8 mouse cellular contexts compared by ENCODE assay signal in genomic region chr1:53784291-53784720, GRCm38 (mm10). TPM values are rescaled to one million over a fixed set of nuclear protein-coding genes. Genes with fewer than 3 reads are reported as not detected.
DNase-seq lines count a peak whose midpoint lies in the region; ATAC-seq and TF ChIP-seq lines count a peak whose summit lies in the region.

No protein-coding gene starts in this region.

- 0 out of 2 replicates have a peak, but pooled peaks have one; percentile 5 for ATAC-seq in cerebellum, adult (ENCODE audit: insufficient number of reproducible peaks, low FRiP score, low TSS enrichment)
- peak; percentile 10 for ATAC-seq in heart, embryonic 16.5 days (replicated peaks; ENCODE audit: extremely low read depth, insufficient read depth, low FRiP score)
- peak; percentile 11; the same call in 1 of the 2 replicates for ATAC-seq in limb, embryonic 12.5 days (ENCODE audit: insufficient number of reproducible peaks, insufficient read depth, low FRiP score, low TSS enrichment, low read depth)
- no peak for ATAC-seq in midbrain, embryonic 14.5 days (ENCODE audit: low FRiP score, low TSS enrichment)

- H3K9me3 ChIP-seq in ES-E14 (ENCODE audit: control insufficient read depth, insufficient read depth, low read depth, low read length), result no peaks in the 10 kb centered on the region
- H3K9me3 ChIP-seq in heart, embryonic 16.5 days (replicated peaks; ENCODE audit: control insufficient read depth, low read length), result no peaks in the 10 kb centered on the region
- H3K9me3 ChIP-seq in limb, embryonic 12.5 days, result no peaks in the 10 kb centered on the region
- no peaks in the 10 kb centered on the region for H3K9me3 ChIP-seq in midbrain, embryonic 14.5 days (ENCODE audit: control insufficient read depth, low read length)

- H3K27ac ChIP-seq in ES-E14 (ENCODE audit: insufficient read depth, low read depth, low read length, poor library complexity, severe bottlenecking), result no peak overlapping the region
- peak overlapping the region; percentile 90 for H3K27ac ChIP-seq in heart, embryonic 16.5 days (ENCODE audit: low read length)
- peak overlapping the region; percentile 86 for H3K27ac ChIP-seq in limb, embryonic 12.5 days
- no peak overlapping the region for H3K27ac ChIP-seq in midbrain, embryonic 14.5 days (replicated peaks; ENCODE audit: low read depth, low read length)
- H3K27ac ChIP-seq in thymus, adult 2 months (ENCODE audit: control insufficient read depth, insufficient read depth, low read length), result peak overlapping the region; percentile 72

- peak overlapping the region; percentile 92 for H3K9ac ChIP-seq in ES-E14 (ENCODE audit: insufficient read depth, low read depth, low read length, poor library complexity, severe bottlenecking)
- H3K9ac ChIP-seq in heart, embryonic 16.5 days (ENCODE audit: low read length), result peak overlapping the region; percentile 85
- peak overlapping the region; percentile 78 for H3K9ac ChIP-seq in limb, embryonic 12.5 days (replicated peaks)
- peak overlapping the region; percentile 59 for H3K9ac ChIP-seq in midbrain, embryonic 14.5 days (replicated peaks; ENCODE audit: low read length)

- WGBS in heart, embryonic 16.5 days, result under 1% methylated on average over 17 of the region's 17 CpGs
- WGBS in limb, embryonic 12.5 days, result under 1% methylated on average over 17 of the region's 17 CpGs
- under 1% methylated on average over 17 of the region's 17 CpGs for WGBS in midbrain, embryonic 14.5 days
- WGBS in thymus, adult 2 months, result under 1% methylated on average over 17 of the region's 17 CpGs

- H3K27me3 ChIP-seq in heart, embryonic 16.5 days (ENCODE audit: control insufficient read depth, insufficient read depth, low read length), result no peaks in the 10 kb centered on the region
- no peaks in the 10 kb centered on the region for H3K27me3 ChIP-seq in limb, embryonic 12.5 days
- no peaks in the 10 kb centered on the region for H3K27me3 ChIP-seq in midbrain, embryonic 14.5 days (ENCODE audit: control insufficient read depth, insufficient read depth, low read length)
- H3K27me3 ChIP-seq in thymus, adult 2 months (ENCODE audit: control insufficient read depth, insufficient read depth, low read length), result no peaks in the 10 kb centered on the region

- no peak for DNase-seq in cerebellum, adult 8-10 months
- peak; percentile 19 for DNase-seq in ES-E14 (ENCODE audit: low read depth, low spot score)
- peak; percentile 52 for DNase-seq in embryo, embryonic 11 days
- peak; percentile 46 for DNase-seq in midbrain, embryonic 14.5 days
- peak; percentile 44 for DNase-seq in thymus, adult 2 months

- H3K4me3 ChIP-seq in ES-E14 (ENCODE audit: insufficient read depth in 1 of 2, low read depth in 1 of 2, low read length in 2 of 2, poor library complexity in 1 of 2, severe bottlenecking in 1 of 2), result peak overlapping the region; percentile 77 to 90
- H3K4me3 ChIP-seq in heart, embryonic 16.5 days (ENCODE audit: low read length), result peak overlapping the region; percentile 68
- peak overlapping the region; percentile 85 for H3K4me3 ChIP-seq in limb, embryonic 12.5 days (replicated peaks)
- H3K4me3 ChIP-seq in midbrain, embryonic 14.5 days (replicated peaks; ENCODE audit: low read depth, low read length), result peak overlapping the region; percentile 68
- H3K4me3 ChIP-seq in thymus, adult 2 months (ENCODE audit: control insufficient read depth, insufficient read depth, low read length), result peak overlapping the region; percentile 98

- H3K36me3 ChIP-seq in ES-E14 (ENCODE audit: control insufficient read depth, insufficient read depth, low read length, poor library complexity, severe bottlenecking), result no peaks in the 10 kb centered on the region
- H3K36me3 ChIP-seq in heart, embryonic 16.5 days (ENCODE audit: control insufficient read depth, insufficient read depth), result no peaks in the 10 kb centered on the region
- no peaks in the 10 kb centered on the region for H3K36me3 ChIP-seq in limb, embryonic 12.5 days
- no peaks in the 10 kb centered on the region for H3K36me3 ChIP-seq in midbrain, embryonic 14.5 days (ENCODE audit: control insufficient read depth, insufficient read depth, low read length)
- no peaks in the 10 kb centered on the region for H3K36me3 ChIP-seq in thymus, adult 2 months (ENCODE audit: control insufficient read depth, insufficient read depth, low read length)

- in situ Hi-C loops in ES-E14 (cut with MboI; ENCODE audit: low sequenced_read_pairs in 2 of 2, unreplicated experiment in 2 of 2), result no loop called here

- peak overlapping the region; percentile 76 for H3K4me2 ChIP-seq in heart, embryonic 16.5 days (ENCODE audit: low read depth, low read length)
- peak overlapping the region; percentile 70 for H3K4me2 ChIP-seq in limb, embryonic 12.5 days
- peak overlapping the region; percentile 87 for H3K4me2 ChIP-seq in midbrain, embryonic 14.5 days (ENCODE audit: low read length)

- no peak for TF ChIP-seq CTCF in thymus, adult 2 months (IDR thresholded peaks at IDR 0.05; ENCODE audit: borderline replicate concordance, control insufficient read depth, extremely low read depth, insufficient read depth, low read length, poor library complexity)

- no peak for TF ChIP-seq POLR2A in thymus, adult 2 months (IDR thresholded peaks at IDR 0.05; ENCODE audit: control insufficient read depth, extremely low read depth, insufficient read depth, low read length, poor library complexity)

- H3K4me1 ChIP-seq in ES-E14 (ENCODE audit: control insufficient read depth in 2 of 2, insufficient read depth in 2 of 2, low read length in 2 of 2, poor library complexity in 1 of 2), result 0 out of 4 replicates have a peak, but pooled peaks cover 0 to 4% of the 10 kb centered on the region in 2 experiments
- H3K4me1 ChIP-seq in heart, embryonic 16.5 days (ENCODE audit: control insufficient read depth, insufficient read depth, low read length), result peaks cover 2% of the 10 kb centered on the region
- H3K4me1 ChIP-seq in limb, embryonic 12.5 days (replicated peaks), result no peaks in the 10 kb centered on the region
- H3K4me1 ChIP-seq in midbrain, embryonic 14.5 days (ENCODE audit: control insufficient read depth, insufficient read depth, low read length), result peaks cover 7% of the 10 kb centered on the region
- H3K4me1 ChIP-seq in thymus, adult 2 months (replicated peaks; ENCODE audit: control insufficient read depth, insufficient read depth, low read length), result no peaks in the 10 kb centered on the region; the same call in none of the 2 replicates

TF ChIP-seq in ES-E14, 5 proteins besides CTCF, POLR2A, EP300 and RAD21:
- no peak for TF ChIP-seq ZC3H11A (IDR thresholded peaks at IDR 0.05; ENCODE audit: borderline replicate concordance, low read depth, low read length)

RNA-seq across cellular contexts. Expression of gene Stk17b, which starts 0.7 kb away (rescaled TPM):
- total RNA-seq in ES-E14 (2012; rRNA removed), result 5.9 and 10.7 TPM in 2 replicates
- polyA plus RNA-seq in heart, embryonic 16.5 days (2015; fragmentation: Nextera tagmentation; extraction: Ambion mirVana), result 16.3 and 20.2 TPM in 2 replicates
- 11.3 and 12.8 TPM in 2 replicates for polyA plus RNA-seq in limb, embryonic 12.5 days (2016; fragmentation: Nextera tagmentation; extraction: Ambion mirVana)
- 3.2 and 5.5 TPM in 2 replicates for polyA plus RNA-seq in midbrain, embryonic 14.5 days (2014; fragmentation: Nextera tagmentation; extraction: Ambion mirVana)
- polyA plus RNA-seq in thymus, adult 2 months (2012; rRNA removed), result 27.2 and 33.1 TPM in 2 replicates

Comparison
In these comparisons a context has a peak if more than half of its experiments do, and no peak if none do; other contexts are left out.
1. H3K27ac ChIP-seq: peak in heart, embryonic 16.5 days (single experiment), limb, embryonic 12.5 days (single experiment) and thymus, adult 2 months (single experiment); none in ES-E14 (single experiment) and midbrain, embryonic 14.5 days (single experiment).
2. Peak in every context shown above with its lines, with median percentiles within 50 percentile points of each other: H3K4me3 ChIP-seq, H3K9ac ChIP-seq and H3K4me2 ChIP-seq.